Mouse (Mus musculus): Measurements from ENCODE around the gene Cox6b1. TPM values are rescaled to one million over a fixed set of nuclear protein-coding genes. Genes with fewer than 3 reads are reported as not detected.

The Cox6b1 gene
- total and polyA plus RNA-seq, 3 experiments = 611 to 799 TPM; not detected in 1

DNA sequence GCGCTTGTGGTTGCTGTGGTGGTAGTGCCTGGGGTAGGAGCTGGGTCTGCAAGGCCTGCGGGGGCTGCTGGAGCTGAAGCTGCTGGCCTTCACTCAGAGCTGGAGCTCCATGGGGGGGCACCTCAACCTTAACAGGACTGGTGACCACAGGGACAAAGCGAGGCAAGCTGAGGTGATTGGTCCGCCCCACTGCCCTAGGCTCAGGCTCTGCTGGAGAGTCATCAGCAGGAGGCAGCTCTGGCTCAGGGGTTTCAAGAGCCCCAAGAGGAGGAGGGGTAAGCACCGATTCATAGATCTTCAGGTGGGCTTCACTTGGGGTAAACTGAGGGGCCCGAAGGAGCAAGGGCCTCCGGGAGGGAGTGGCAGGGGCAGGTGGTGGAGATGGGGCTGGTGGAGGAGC, 40.8 kb downstream of the Cox6b1 start:
- Histone ChIP-seq H3K36me3 (ENCODE audit: control insufficient read depth in 1 of 2, insufficient read depth in 2 of 2, low read length in 2 of 2) (peaks cover 5 to 13% of the 10 kb centered on the region in 2 experiments; a peak in 2 of 4 replicates), H3K9me3 (replicated peaks; ENCODE audit: insufficient read depth, low read length) (no peaks in the 10 kb centered on the region), H3K9ac (ENCODE audit: control insufficient read depth, low read depth, low read length, poor library complexity, severe bottlenecking) (no peak overlapping the region), H3K4me1 (ENCODE audit: control insufficient read depth in 1 of 2, insufficient read depth in 2 of 2, low read length in 2 of 2) (peaks cover 1 to 3% of the 10 kb centered on the region in 2 experiments; a peak in 3 of 4 replicates), H3K4me3 (ENCODE audit: control insufficient read depth in 1 of 2, insufficient read depth in 1 of 2, low read depth in 2 of 2, low read length in 2 of 2) (no peak overlapping the region), H3K79me2 (ENCODE audit: control insufficient read depth, insufficient read depth, low read length, poor library complexity) (peaks cover 32% of the 10 kb centered on the region), H3K27ac (ENCODE audit: control insufficient read depth, low read depth, low read length) (no peak overlapping the region), H3K27me3 (ENCODE audit: control insufficient read depth in 1 of 2, insufficient read depth in 2 of 2, low read length in 2 of 2) (no peaks in the 10 kb centered on the region)
- TF ChIP-seq JUND (IDR thresholded peaks at IDR 0.05; ENCODE audit: low read depth, low read length) = no peak
- TF ChIP-seq CTCF (IDR thresholded peaks at IDR 0.05 in 2 of 3, conservative IDR thresholded peaks at IDR 0.05 in 1 of 3; ENCODE audit: control insufficient read depth in 1 of 3, insufficient read depth in 1 of 3, low read depth in 2 of 3, low read length in 3 of 3, poor library complexity in 1 of 3, severe bottlenecking in 1 of 3) = no peak
- TF ChIP-seq USF1 (IDR thresholded peaks at IDR 0.05; ENCODE audit: low read depth, low read length) = no peak
- no peak for TF ChIP-seq E2F4 (IDR thresholded peaks at IDR 0.05; ENCODE audit: borderline replicate concordance, low read depth, low read length)
- no peak for TF ChIP-seq TCF12 (IDR thresholded peaks at IDR 0.05; ENCODE audit: low read depth, low read length)
- no peak for TF ChIP-seq MAZ (IDR thresholded peaks at IDR 0.05; ENCODE audit: low read depth, low read length)
- TF ChIP-seq BHLHE40 (IDR thresholded peaks at IDR 0.05; ENCODE audit: borderline replicate concordance, low read depth, low read length) = no peak
- TF ChIP-seq CHD2 (IDR thresholded peaks at IDR 0.05; ENCODE audit: low read length) = no peak
- no peak for TF ChIP-seq TAL1 (IDR thresholded peaks at IDR 0.05; ENCODE audit: low read length)
- DNase-seq (ENCODE audit: low read depth, low spot score) = no peak

DNA sequence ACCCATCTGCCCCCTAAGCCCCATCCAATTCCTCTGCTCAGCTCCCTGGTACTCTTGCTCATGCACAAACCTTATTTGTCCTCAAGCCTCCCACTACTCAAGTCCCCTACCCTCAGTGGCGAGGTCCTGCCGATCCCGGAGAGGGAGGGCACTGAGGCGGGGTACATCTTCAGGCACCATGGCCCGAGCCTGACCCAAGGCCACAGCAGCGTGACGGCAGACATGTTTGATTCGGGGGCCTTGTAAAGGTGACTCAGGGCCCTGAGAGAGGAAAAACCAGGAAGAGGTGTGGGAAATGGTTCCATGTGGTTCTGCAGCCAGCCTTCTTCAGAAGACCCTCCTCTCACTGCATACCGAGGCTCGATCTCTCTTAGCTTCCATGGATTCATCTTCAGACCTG, 41.6 kb downstream of the Cox6b1 start:
- DNase-seq (ENCODE audit: low read depth, low spot score) = no peak
- Histone ChIP-seq H3K9me3 (replicated peaks; ENCODE audit: insufficient read depth, low read length) (no peaks in the 10 kb centered on the region), H3K27ac (ENCODE audit: control insufficient read depth, low read depth, low read length) (no peak overlapping the region), H3K27me3 (ENCODE audit: control insufficient read depth in 1 of 2, insufficient read depth in 2 of 2, low read length in 2 of 2) (no peaks in the 10 kb centered on the region), H3K4me3 (ENCODE audit: control insufficient read depth in 1 of 2, insufficient read depth in 1 of 2, low read depth in 2 of 2, low read length in 2 of 2) (no peak overlapping the region), H3K36me3 (ENCODE audit: control insufficient read depth in 1 of 2, insufficient read depth in 2 of 2, low read length in 2 of 2) (peaks cover 5 to 14% of the 10 kb centered on the region in 2 experiments; a peak in 2 of 4 replicates), H3K4me1 (ENCODE audit: control insufficient read depth in 1 of 2, insufficient read depth in 2 of 2, low read length in 2 of 2) (no peaks in the 10 kb centered on the region; a peak in 1 of 4 replicates), H3K9ac (ENCODE audit: control insufficient read depth, low read depth, low read length, poor library complexity, severe bottlenecking) (no peak overlapping the region), H3K79me2 (ENCODE audit: control insufficient read depth, insufficient read depth, low read length, poor library complexity) (peaks cover 30% of the 10 kb centered on the region)
- no peak for TF ChIP-seq CHD1 (IDR thresholded peaks at IDR 0.05; ENCODE audit: low read depth, low read length)
- no peak for TF ChIP-seq TCF12 (IDR thresholded peaks at IDR 0.05; ENCODE audit: low read depth, low read length)
- TF ChIP-seq MEF2A (IDR thresholded peaks at IDR 0.05; ENCODE audit: extremely low read depth, insufficient replicate concordance, low read depth, low read length, poor library complexity, severe bottlenecking) = no peak
- no peak for TF ChIP-seq E2F4 (IDR thresholded peaks at IDR 0.05; ENCODE audit: borderline replicate concordance, low read depth, low read length)
- no peak for TF ChIP-seq ZKSCAN1 (IDR thresholded peaks at IDR 0.05; ENCODE audit: low read depth, low read length)
- no peak for TF ChIP-seq HCFC1 (IDR thresholded peaks at IDR 0.05; ENCODE audit: low read depth, low read length)
- TF ChIP-seq GATA1 (IDR thresholded peaks at IDR 0.05; ENCODE audit: low read depth, low read length) = no peak
- no peak for TF ChIP-seq POLR2A (IDR thresholded peaks at IDR 0.05; ENCODE audit: control insufficient read depth in 1 of 2, insufficient read depth in 1 of 2, low read depth in 1 of 2, low read length in 2 of 2, poor library complexity in 1 of 2)
- TF ChIP-seq RAD21 (IDR thresholded peaks at IDR 0.05; ENCODE audit: low read depth, low read length) = no peak
- TF ChIP-seq CHD2 (IDR thresholded peaks at IDR 0.05; ENCODE audit: low read length) = no peak
- TF ChIP-seq SIN3A (IDR thresholded peaks at IDR 0.05; ENCODE audit: low read length) = no peak
- no peak for TF ChIP-seq ZNF384 (IDR thresholded peaks at IDR 0.05; ENCODE audit: low read depth, low read length)
- no peak for TF ChIP-seq BHLHE40 (IDR thresholded peaks at IDR 0.05; ENCODE audit: borderline replicate concordance, low read depth, low read length)
- no peak for TF ChIP-seq ZMIZ1 (IDR thresholded peaks at IDR 0.05; ENCODE audit: low read depth, low read length)
- TF ChIP-seq KAT2A (conservative IDR thresholded peaks at IDR 0.05; ENCODE audit: low read depth, low read length) = no peak
- TF ChIP-seq MXI1 (IDR thresholded peaks at IDR 0.05; ENCODE audit: low read depth, low read length) = no peak
- TF ChIP-seq CTCF (IDR thresholded peaks at IDR 0.05 in 2 of 3, conservative IDR thresholded peaks at IDR 0.05 in 1 of 3; ENCODE audit: control insufficient read depth in 1 of 3, insufficient read depth in 1 of 3, low read depth in 2 of 3, low read length in 3 of 3, poor library complexity in 1 of 3, severe bottlenecking in 1 of 3) = no peak
- no peak for TF ChIP-seq POLR2AphosphoS2 (IDR thresholded peaks at IDR 0.05; ENCODE audit: low read length)
